Comparison of ENCODE assay signal across 8 mouse cellular contexts in genomic region chr1:131199976-131200375, GRCm38 (mm10). TPM values are rescaled to one million over a fixed set of nuclear protein-coding genes. Genes with fewer than 3 reads are reported as not detected.
DNase-seq lines count a peak whose midpoint lies in the region; ATAC-seq and TF ChIP-seq lines count a peak whose summit lies in the region.

No protein-coding gene starts in this region.

- H3K27ac ChIP-seq in midbrain, embryonic 10.5 days (replicated peaks): peak overlapping the region; percentile 13; the same call in 1 of the 2 replicates
- H3K27ac ChIP-seq in midbrain, embryonic 13.5 days: no peak overlapping the region
- peak overlapping the region; percentile 88 for H3K27ac ChIP-seq in bone marrow macrophage, adult 2 months (ENCODE audit: insufficient read depth, low read depth, low read length)
- H3K27ac ChIP-seq in heart, embryonic 16.5 days (ENCODE audit: low read length): peak overlapping the region; percentile 49
- peak overlapping the region; percentile 29; the same call in 1 of the 2 replicates for H3K27ac ChIP-seq in liver, embryonic 13.5 days
- no peak overlapping the region for H3K27ac ChIP-seq in forebrain, embryonic 12.5 days

- peaks cover 14% of the 10 kb centered on the region for H3K4me1 ChIP-seq in midbrain, embryonic 10.5 days
- H3K4me1 ChIP-seq in midbrain, embryonic 13.5 days (replicated peaks): no peaks in the 10 kb centered on the region
- H3K4me1 ChIP-seq in bone marrow macrophage, adult 2 months (ENCODE audit: control insufficient read depth, insufficient read depth, low read length): peaks cover 15% of the 10 kb centered on the region
- 0 out of 2 replicates have a peak, but pooled peaks cover 8% of the 10 kb centered on the region for H3K4me1 ChIP-seq in heart, embryonic 16.5 days (ENCODE audit: control insufficient read depth, insufficient read depth, low read length)
- peaks cover 33% of the 10 kb centered on the region for H3K4me1 ChIP-seq in liver, embryonic 13.5 days (replicated peaks)
- no peaks in the 10 kb centered on the region for H3K4me1 ChIP-seq in forebrain, embryonic 12.5 days

- no peak for DNase-seq in midbrain, embryonic 10.5 days (ENCODE audit: low spot score)
- peak; percentile 38 for DNase-seq in liver, embryonic 13.5 days
- peak; percentile 76 for DNase-seq in spleen, adult 12 weeks (ENCODE audit: low spot score)
- DNase-seq in cerebellum, postnatal 4 days (ENCODE audit: low spot score in 2 of 2): no peak

- no peaks in the 10 kb centered on the region for H3K36me3 ChIP-seq in midbrain, embryonic 10.5 days
- no peaks in the 10 kb centered on the region for H3K36me3 ChIP-seq in midbrain, embryonic 13.5 days
- H3K36me3 ChIP-seq in heart, embryonic 16.5 days (ENCODE audit: control insufficient read depth, insufficient read depth): no peaks in the 10 kb centered on the region
- no peaks in the 10 kb centered on the region for H3K36me3 ChIP-seq in liver, embryonic 13.5 days
- H3K36me3 ChIP-seq in forebrain, embryonic 12.5 days (replicated peaks): no peaks in the 10 kb centered on the region

- H3K27me3 ChIP-seq in midbrain, embryonic 10.5 days (ENCODE audit: low read depth, poor library complexity, severe bottlenecking): peaks cover 2% of the 10 kb centered on the region; the same call in 1 of the 2 replicates
- H3K27me3 ChIP-seq in midbrain, embryonic 13.5 days: no peaks in the 10 kb centered on the region
- no peaks in the 10 kb centered on the region for H3K27me3 ChIP-seq in heart, embryonic 16.5 days (ENCODE audit: control insufficient read depth, insufficient read depth, low read length)
- H3K27me3 ChIP-seq in liver, embryonic 13.5 days: no peaks in the 10 kb centered on the region
- no peaks in the 10 kb centered on the region; the same call in 1 of the 2 replicates for H3K27me3 ChIP-seq in forebrain, embryonic 12.5 days

- no peak for ATAC-seq in midbrain, embryonic 13.5 days
- ATAC-seq in heart, embryonic 16.5 days (replicated peaks; ENCODE audit: extremely low read depth, insufficient read depth, low FRiP score): peak; percentile 71
- peak; percentile 75 for ATAC-seq in liver, embryonic 13.5 days (ENCODE audit: low read depth)
- ATAC-seq in forebrain, embryonic 12.5 days (ENCODE audit: low FRiP score): no peak

- H3K4me2 ChIP-seq in midbrain, embryonic 13.5 days (replicated peaks): no peak overlapping the region
- no peak overlapping the region for H3K4me2 ChIP-seq in heart, embryonic 16.5 days (ENCODE audit: low read depth, low read length)
- peak overlapping the region; percentile 41 for H3K4me2 ChIP-seq in liver, embryonic 13.5 days
- H3K4me2 ChIP-seq in forebrain, embryonic 12.5 days: no peak overlapping the region

- TF ChIP-seq POLR2A in bone marrow macrophage, adult 2 months (IDR thresholded peaks at IDR 0.05; ENCODE audit: borderline replicate concordance, low read depth, low read length): no peak

- H3K9me3 ChIP-seq in midbrain, embryonic 10.5 days (replicated peaks): no peaks in the 10 kb centered on the region
- no peaks in the 10 kb centered on the region for H3K9me3 ChIP-seq in midbrain, embryonic 13.5 days
- H3K9me3 ChIP-seq in heart, embryonic 16.5 days (replicated peaks; ENCODE audit: control insufficient read depth, low read length): no peaks in the 10 kb centered on the region
- H3K9me3 ChIP-seq in liver, embryonic 13.5 days (replicated peaks): no peaks in the 10 kb centered on the region
- H3K9me3 ChIP-seq in forebrain, embryonic 12.5 days: no peaks in the 10 kb centered on the region

- no peak overlapping the region for H3K4me3 ChIP-seq in midbrain, embryonic 10.5 days
- H3K4me3 ChIP-seq in midbrain, embryonic 13.5 days (replicated peaks): no peak overlapping the region
- H3K4me3 ChIP-seq in bone marrow macrophage, adult 2 months (ENCODE audit: insufficient read depth, low read length): peak overlapping the region; percentile 85
- H3K4me3 ChIP-seq in heart, embryonic 16.5 days (ENCODE audit: low read length): peak overlapping the region; percentile 38
- H3K4me3 ChIP-seq in liver, embryonic 13.5 days (replicated peaks): peak overlapping the region; percentile 34
- no peak overlapping the region for H3K4me3 ChIP-seq in forebrain, embryonic 12.5 days (replicated peaks)

- 66% methylated on average over 12 of the region's 12 CpGs for WGBS in midbrain, embryonic 10.5 days
- 62% methylated on average over 12 of the region's 12 CpGs for WGBS in midbrain, embryonic 13.5 days
- 54% methylated on average over 12 of the region's 12 CpGs for WGBS in heart, embryonic 16.5 days
- WGBS in liver, embryonic 13.5 days (ENCODE audit: insufficient replicate concordance): 12% methylated on average over 12 of the region's 12 CpGs
- 67% methylated on average over 12 of the region's 12 CpGs for WGBS in forebrain, embryonic 12.5 days

- no peak overlapping the region for H3K9ac ChIP-seq in midbrain, embryonic 13.5 days (replicated peaks)
- peak overlapping the region; percentile 30 for H3K9ac ChIP-seq in heart, embryonic 16.5 days (ENCODE audit: low read length)
- no peak overlapping the region for H3K9ac ChIP-seq in liver, embryonic 13.5 days
- H3K9ac ChIP-seq in forebrain, embryonic 12.5 days: no peak overlapping the region

- peak; percentile 25; the same call in 1 of the 2 replicates for TF ChIP-seq CTCF in bone marrow macrophage, adult 2 months (IDR thresholded peaks at IDR 0.05; ENCODE audit: low read depth, low read length)

RNA-seq across cellular contexts. Expression of gene Rassf5, which starts 45.1 kb away (rescaled TPM):
- 0.93 and 1.0 TPM in 2 replicates for polyA plus RNA-seq in midbrain, embryonic 10.5 days (2016; fragmentation: Nextera tagmentation; extraction: Ambion mirVana)
- polyA plus RNA-seq in midbrain, embryonic 13.5 days (2015; fragmentation: Nextera tagmentation; extraction: Ambion mirVana): 1.7 and 1.9 TPM in 2 replicates
- 49.4 and 49.6 TPM in 2 replicates for polyA plus RNA-seq in bone marrow macrophage, adult 2 months (2012; ENCODE audit: insufficient read depth, insufficient read length, missing spikeins)
- 15.0 and 22.5 TPM in 2 replicates for polyA plus RNA-seq in heart, embryonic 16.5 days (2015; fragmentation: Nextera tagmentation; extraction: Ambion mirVana)
- polyA plus RNA-seq in liver, embryonic 13.5 days (2015; fragmentation: Nextera tagmentation; extraction: Ambion mirVana): 3.9 and 4.7 TPM in 2 replicates
- polyA plus RNA-seq in forebrain, embryonic 12.5 days (2016; fragmentation: Nextera tagmentation; extraction: Ambion mirVana): 0.98 and 1.1 TPM in 2 replicates

RNA-seq across cellular contexts. Expression of gene Eif2d, which starts 47.0 kb away (rescaled TPM):
- 60.5 and 62.6 TPM in 2 replicates for polyA plus RNA-seq in midbrain, embryonic 10.5 days (2016; fragmentation: Nextera tagmentation; extraction: Ambion mirVana)
- 49.3 and 53.8 TPM in 2 replicates for polyA plus RNA-seq in midbrain, embryonic 13.5 days (2015; fragmentation: Nextera tagmentation; extraction: Ambion mirVana)
- 20.5 and 23.2 TPM in 2 replicates for polyA plus RNA-seq in bone marrow macrophage, adult 2 months (2012; ENCODE audit: insufficient read depth, insufficient read length, missing spikeins)
- 48.1 and 50.1 TPM in 2 replicates for polyA plus RNA-seq in heart, embryonic 16.5 days (2015; fragmentation: Nextera tagmentation; extraction: Ambion mirVana)
- polyA plus RNA-seq in liver, embryonic 13.5 days (2015; fragmentation: Nextera tagmentation; extraction: Ambion mirVana): 32.3 and 34.4 TPM in 2 replicates
- polyA plus RNA-seq in forebrain, embryonic 12.5 days (2016; fragmentation: Nextera tagmentation; extraction: Ambion mirVana): 54.8 and 56.0 TPM in 2 replicates

Comparison
In these comparisons a context has a peak if more than half of its experiments do, and no peak if none do; other contexts are left out.
1. H3K27ac ChIP-seq: peak in midbrain, embryonic 10.5 days (single experiment), bone marrow macrophage, adult 2 months (single experiment), heart, embryonic 16.5 days (single experiment) and liver, embryonic 13.5 days (single experiment); none in midbrain, embryonic 13.5 days (single experiment) and forebrain, embryonic 12.5 days (single experiment).
2. DNase-seq: peak in liver, embryonic 13.5 days (single experiment) and spleen, adult 12 weeks (single experiment); none in midbrain, embryonic 10.5 days (single experiment) and cerebellum, postnatal 4 days (0 of 2).
3. H3K4me3 ChIP-seq: peak in bone marrow macrophage, adult 2 months (single experiment), heart, embryonic 16.5 days (single experiment) and liver, embryonic 13.5 days (single experiment); none in midbrain, embryonic 10.5 days (single experiment), midbrain, embryonic 13.5 days (single experiment) and forebrain, embryonic 12.5 days (single experiment).
4. ATAC-seq: peak in heart, embryonic 16.5 days (single experiment) and liver, embryonic 13.5 days (single experiment); none in midbrain, embryonic 13.5 days (single experiment) and forebrain, embryonic 12.5 days (single experiment).